Mouse (Mus musculus): ENCODE measurements around the gene Htr3a.
A peak's percentile ranks its signal among the peaks of the same experiment; 100 is the strongest.

Htr3a gene

GRCm38 (mm10) chr9:48849531-48849930 is 61.4 kb downstream of the Htr3a start:
- DNase-seq (ENCODE audit: extremely low read depth, low read depth, low spot score) = peak; percentile 70
